Mouse (Mus musculus): ENCODE results near the gene Slc25a39.

- TF ChIP-seq POLR2A (IDR thresholded peaks at IDR 0.05; ENCODE audit: low read depth, low read length) (no peak), EP300 (IDR thresholded peaks at IDR 0.05; ENCODE audit: low read length) (no peak), KAT2A (IDR thresholded peaks at IDR 0.05; ENCODE audit: insufficient replicate concordance, low read length) (no peak), CTCF (conservative IDR thresholded peaks at IDR 0.05 in 1 of 2, IDR thresholded peaks at IDR 0.05 in 1 of 2; ENCODE audit: low read depth in 2 of 2, low read length in 2 of 2) (no peak), MAZ (IDR thresholded peaks at IDR 0.05; ENCODE audit: low read depth, low read length) (no peak)
Measured at GRCm38 (mm10) chr11:102356190-102356589, 51.6 kb downstream of the Slc25a39 start.

All from CH12.LX (cell line).